Mouse (Mus musculus) megakaryocyte, embryonic 14.5 days (primary cell): ENCODE results near the gene Fermt3. TPM values are rescaled to one million over a fixed set of nuclear protein-coding genes. Genes with fewer than 3 reads are reported as not detected.

Source experiments
- H3K27me3 ChIP-seq: replicated peaks from 2 replicates; pipeline ENCODE3; 2012; ENCODE audit warnings: inconsistent platforms
- H3K36me3 ChIP-seq: replicated peaks from 2 replicates; pipeline ENCODE3; 2012; ENCODE audit warnings: low read length, inconsistent platforms, mixed read lengths
- H3K4me1 ChIP-seq: 2 replicates; pipeline ENCODE4 v1.6.1; 2012; ENCODE audit warnings: inconsistent platforms
- H3K4me3 ChIP-seq: replicated peaks from 2 replicates; pipeline ENCODE3; 2012; ENCODE audit warnings: moderate library complexity, mild to moderate bottlenecking, inconsistent platforms
- H3K9me3 ChIP-seq: 2 replicates; pipeline ENCODE4 v1.6.1; 2012; ENCODE audit warnings: inconsistent platforms
- FLI1 ChIP-seq: IDR thresholded peaks from 2 replicates; pipeline ENCODE4 v1.6.1; 2012; ENCODE audit warnings: low read length, inconsistent platforms, mixed read lengths
- GATA1 ChIP-seq: IDR thresholded peaks from 3 replicates; pipeline ENCODE4 v1.6.1; 2012; ENCODE audit warnings: mixed read lengths, low read length, inconsistent platforms, borderline replicate concordance
- polyA plus RNA-seq: library from polyadenylated mRNA; stranded (reverse); fragments of >175 nt; gene quantifications from 2 replicates; pipeline ENCODE4 v1.2.3, GENCODE M21; 2012; ENCODE audit warnings: low replicate concordance; ENCODE audit not compliant: insufficient read depth

Fermt3 gene
- polyA plus RNA-seq, 1 experiment, result 5,058 TPM

DNA sequence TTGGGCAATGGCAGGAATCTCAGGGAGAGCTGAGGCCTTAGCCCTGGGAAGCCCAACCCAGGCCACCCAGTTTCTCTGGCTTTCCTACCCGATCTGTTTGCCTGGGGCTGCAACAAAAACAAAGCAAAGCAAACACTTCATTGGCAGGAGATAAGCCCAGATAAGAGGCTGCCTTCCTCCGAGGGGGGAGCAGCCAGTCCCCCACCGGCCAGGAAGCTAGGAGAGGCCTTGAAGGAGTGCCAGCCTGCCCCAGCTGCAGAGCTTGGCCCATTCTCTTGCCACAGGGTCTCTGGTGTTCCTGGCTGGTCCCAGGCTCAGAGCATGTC, 66.6 kb downstream of the Fermt3 start:
- Histone ChIP-seq H3K4me1 (peaks cover 92% of the 10 kb centered on the region), H3K36me3 (peaks cover 77% of the 10 kb centered on the region), H3K9me3 (no peaks in the 10 kb centered on the region), H3K4me3 (peak overlapping the region; percentile 95), H3K27me3 (no peaks in the 10 kb centered on the region)
- TF ChIP-seq FLI1, result no peak
- TF ChIP-seq GATA1, result no peak

DNA sequence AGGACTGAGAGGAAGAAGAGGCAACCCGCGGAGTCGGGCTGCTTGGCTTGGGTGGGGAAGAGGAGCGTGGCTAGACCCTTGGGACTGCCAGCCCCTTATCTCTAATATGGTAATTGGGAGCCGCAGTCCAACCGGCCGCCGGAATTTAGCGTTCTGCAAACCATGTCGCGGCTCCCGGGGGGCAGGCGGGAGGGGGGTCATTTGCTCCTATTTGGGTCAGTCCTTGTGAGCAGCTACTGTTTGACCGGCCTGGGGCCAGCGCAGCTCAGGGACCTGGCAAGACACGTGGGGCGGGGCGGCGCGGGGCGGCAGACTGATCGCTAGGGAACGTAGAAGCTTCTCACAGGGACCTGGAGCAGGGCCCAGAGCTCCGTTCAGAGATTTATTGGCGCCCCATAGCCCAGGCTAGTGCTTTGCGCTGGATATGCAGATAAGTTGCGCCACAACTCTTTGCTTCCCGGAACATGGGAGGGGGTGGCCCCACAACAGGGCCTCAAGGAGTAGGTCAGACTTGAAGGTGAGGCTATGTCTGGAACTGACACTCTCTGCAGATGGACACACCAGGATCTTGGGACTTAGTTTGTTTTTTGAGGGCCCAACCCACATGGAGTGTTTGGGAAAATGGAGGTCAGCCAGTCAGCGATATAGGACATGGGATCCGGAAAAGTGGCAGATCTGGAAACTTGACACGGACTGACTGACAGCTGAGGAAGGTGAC, 67.1 kb downstream of the Fermt3 start:
- no peak for TF ChIP-seq GATA1
- TF ChIP-seq FLI1, result no peak
- Histone ChIP-seq H3K4me3 (peak overlapping the region; percentile 95), H3K36me3 (peaks cover 74% of the 10 kb centered on the region), H3K4me1 (peaks cover 87% of the 10 kb centered on the region), H3K9me3 (no peaks in the 10 kb centered on the region), H3K27me3 (no peaks in the 10 kb centered on the region)

DNA sequence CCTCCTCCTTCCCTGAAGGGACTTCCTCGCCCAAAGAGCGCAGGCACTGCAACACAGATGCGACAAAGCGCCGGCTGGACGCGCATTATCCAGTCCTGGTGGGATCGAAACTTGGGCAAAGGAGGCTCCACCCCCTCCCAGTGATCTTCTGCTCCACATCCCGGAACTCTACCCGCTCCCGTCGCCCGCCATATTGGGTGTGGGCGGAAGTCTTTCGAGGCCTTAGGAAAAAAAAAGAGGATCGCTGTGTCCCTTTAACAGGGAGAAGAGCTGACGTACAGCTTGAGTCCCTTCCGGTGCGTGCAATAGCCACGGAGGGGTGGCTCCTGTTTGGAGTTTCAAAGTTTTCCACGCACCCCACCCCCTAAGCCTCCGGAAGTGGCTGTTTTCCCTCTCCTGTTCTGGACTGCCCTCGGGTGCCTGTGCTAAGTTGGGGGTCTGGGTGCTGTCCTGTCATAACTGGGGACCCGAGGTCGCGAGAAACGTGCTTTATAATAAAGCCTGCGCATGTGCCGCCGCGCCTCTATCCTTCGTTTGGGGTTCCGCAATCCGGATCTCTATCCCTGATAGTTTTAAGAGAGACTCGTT, 67.8 kb downstream of the Fermt3 start:
- H3K9me3 ChIP-seq, result no peaks in the 10 kb centered on the region
- TF ChIP-seq GATA1 (no peak), FLI1 (peak; percentile 54; the same call in 1 of the 2 replicates)
- no peaks in the 10 kb centered on the region for H3K27me3 ChIP-seq
- H3K4me1 ChIP-seq, result peaks cover 83% of the 10 kb centered on the region
- peaks cover 74% of the 10 kb centered on the region for H3K36me3 ChIP-seq
- peak overlapping the region; percentile 95 for H3K4me3 ChIP-seq

DNA sequence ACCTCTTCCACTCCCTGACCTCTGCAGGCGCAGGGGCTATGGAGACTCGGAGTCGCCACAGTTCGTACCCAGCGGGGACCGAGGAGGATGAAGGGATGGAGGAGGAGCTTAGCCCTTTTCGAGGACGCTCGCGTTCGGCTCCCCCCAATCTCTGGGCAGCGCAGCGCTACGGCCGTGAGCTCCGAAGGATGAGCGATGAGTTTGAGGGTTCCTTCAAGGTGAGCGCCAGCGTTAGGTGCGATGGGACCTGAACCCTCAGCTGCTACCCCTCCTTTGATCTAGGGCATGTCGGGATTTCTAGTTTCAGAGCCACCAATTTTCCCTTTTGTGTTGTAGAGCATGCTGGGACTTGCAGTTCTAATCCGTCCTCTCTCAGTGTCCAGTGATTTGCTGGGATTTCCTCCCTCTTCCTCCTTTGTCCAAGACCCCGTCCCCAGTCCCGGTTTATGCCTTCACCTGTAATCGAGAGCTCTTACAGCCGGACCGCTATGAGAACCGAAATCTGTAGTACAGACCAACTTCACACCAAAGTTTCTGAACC, 68.6 kb downstream of the Fermt3 start:
- no peaks in the 10 kb centered on the region for H3K9me3 ChIP-seq
- peak overlapping the region; percentile 95 for H3K4me3 ChIP-seq
- no peak for TF ChIP-seq FLI1
- no peak for TF ChIP-seq GATA1
- no peaks in the 10 kb centered on the region for H3K27me3 ChIP-seq
- H3K36me3 ChIP-seq, result peaks cover 74% of the 10 kb centered on the region
- peaks cover 81% of the 10 kb centered on the region for H3K4me1 ChIP-seq

DNA sequence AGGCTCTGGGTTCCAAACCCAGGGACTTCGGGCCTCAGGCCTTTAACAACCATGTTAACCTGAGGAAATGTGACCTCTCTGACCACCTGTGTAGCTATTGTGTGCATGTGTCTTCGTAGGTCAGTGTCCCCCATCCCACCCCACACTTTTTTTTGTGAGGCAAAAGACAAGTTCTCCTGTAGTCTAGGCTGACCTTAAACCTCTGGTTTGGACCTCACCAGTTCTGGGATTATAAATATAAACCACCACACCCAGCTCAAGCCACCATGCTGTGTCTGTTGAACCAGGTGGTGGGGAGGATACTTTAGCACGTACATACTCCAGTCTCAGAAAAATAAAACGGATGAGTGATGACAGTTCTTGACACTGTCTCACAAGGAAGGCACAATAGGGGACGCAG, 69.3 kb downstream of the Fermt3 start:
- Histone ChIP-seq H3K4me1 (peaks cover 81% of the 10 kb centered on the region), H3K36me3 (peaks cover 74% of the 10 kb centered on the region), H3K4me3 (peak overlapping the region; percentile 95), H3K9me3 (no peaks in the 10 kb centered on the region), H3K27me3 (no peaks in the 10 kb centered on the region)
- TF ChIP-seq GATA1 (no peak), FLI1 (no peak)

DNA sequence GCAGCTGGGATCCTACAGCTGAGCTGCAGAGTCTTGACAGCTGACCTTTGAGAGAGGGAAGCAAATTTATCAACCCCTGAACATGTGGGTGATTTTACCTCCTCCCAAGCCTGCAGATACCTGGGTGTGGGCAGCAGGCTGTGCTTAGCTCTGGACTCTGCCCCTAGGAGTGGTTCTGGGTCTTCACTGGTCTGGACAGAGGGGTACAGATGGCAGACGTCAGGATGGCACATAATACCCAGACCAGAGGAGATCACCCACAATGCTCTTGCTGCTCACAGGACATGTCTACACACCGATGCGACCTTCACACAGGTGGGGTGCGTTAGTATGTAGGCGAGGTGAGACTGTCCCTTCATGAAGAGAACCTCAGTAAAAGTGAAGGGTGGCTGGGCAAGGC, 69.7 kb downstream of the Fermt3 start:
- TF ChIP-seq GATA1, result no peak
- TF ChIP-seq FLI1, result no peak
- H3K36me3 ChIP-seq, result peaks cover 71% of the 10 kb centered on the region
- peaks cover 79% of the 10 kb centered on the region for H3K4me1 ChIP-seq

More for the DNA sequence above, 69.7 kb downstream of the Fermt3 start:
- Histone ChIP-seq H3K4me3 (peak overlapping the region; percentile 3), H3K27me3 (no peaks in the 10 kb centered on the region), H3K9me3 (no peaks in the 10 kb centered on the region)

Other genes starting within 250 kb of the Fermt3 start
- gene Rps6ka4, start 178.8 kb downstream of the Fermt3 start, polyA plus RNA-seq, result 32.8 and 44.2 TPM in 2 replicates
- 22.9 and 55.2 TPM in 2 replicates for gene Ccdc88b, start 161.3 kb downstream of the Fermt3 start, polyA plus RNA-seq
- 107 and 147 TPM in 2 replicates for gene Trmt112, start 109.8 kb downstream of the Fermt3 start, polyA plus RNA-seq
- gene Prdx5, start 109.4 kb downstream of the Fermt3 start, polyA plus RNA-seq, result 209 and 955 TPM in 2 replicates
- 56.1 and 76.3 TPM in 2 replicates for gene Esrra, start 97.7 kb downstream of the Fermt3 start, polyA plus RNA-seq
- 0.83 TPM in 1 of 2 replicates, not detected in the other for gene Catsperz, start 94.1 kb downstream of the Fermt3 start, polyA plus RNA-seq
- gene Kcnk4, start 85.0 kb downstream of the Fermt3 start, polyA plus RNA-seq, result 0.08 TPM in 1 of 2 replicates, not detected in the other
- 108 and 197 TPM in 2 replicates for gene Bad, start 77.6 kb downstream of the Fermt3 start, polyA plus RNA-seq
- 112 and 118 TPM in 2 replicates for gene Gpr137, start 77.0 kb downstream of the Fermt3 start, polyA plus RNA-seq
- 310 and 626 TPM in 2 replicates for gene Ppp1r14b, start 44.5 kb downstream of the Fermt3 start, polyA plus RNA-seq
- 39.2 and 49.3 TPM in 2 replicates for gene Plcb3, start 43.0 kb downstream of the Fermt3 start, polyA plus RNA-seq
- 154 and 460 TPM in 2 replicates for gene Fkbp2, start 39.0 kb downstream of the Fermt3 start, polyA plus RNA-seq
- 68.5 and 73.8 TPM in 2 replicates for gene Vegfb, start 31.8 kb downstream of the Fermt3 start, polyA plus RNA-seq
- gene Dnajc4, start 26.9 kb downstream of the Fermt3 start, polyA plus RNA-seq, result 19.1 and 20.6 TPM in 2 replicates
- gene Nudt22, start 23.4 kb downstream of the Fermt3 start, polyA plus RNA-seq, result 6.7 and 9.1 TPM in 2 replicates
- gene Trpt1, start 23.3 kb downstream of the Fermt3 start, polyA plus RNA-seq, result 0.57 TPM in 1 of 2 replicates, not detected in the other
- 29.9 and 116 TPM in 2 replicates for gene Stip1, start 20.5 kb upstream of the Fermt3 start, polyA plus RNA-seq
- 9.2 and 14.0 TPM in 2 replicates for gene Macrod1, start 37.3 kb upstream of the Fermt3 start, polyA plus RNA-seq
- gene Flrt1, start 86.3 kb upstream of the Fermt3 start, polyA plus RNA-seq, result not detected in 2 replicates
- 111 and 112 TPM in 2 replicates for gene Otub1, start 186.8 kb upstream of the Fermt3 start, polyA plus RNA-seq
- gene Cox8a, start 198.1 kb upstream of the Fermt3 start, polyA plus RNA-seq, result 446 and 491 TPM in 2 replicates
- gene Naa40, start 221.7 kb upstream of the Fermt3 start, polyA plus RNA-seq, result 14.4 and 15.8 TPM in 2 replicates
- gene Rcor2, start 247.9 kb upstream of the Fermt3 start, polyA plus RNA-seq, result 206 and 356 TPM in 2 replicates